Comparison of ENCODE assay signal across 8 mouse cellular contexts in genomic region chr1:119308719-119309365, GRCm38 (mm10).
DNase-seq lines count a peak whose midpoint lies in the region; ATAC-seq and TF ChIP-seq lines count a peak whose summit lies in the region.

No protein-coding gene starts in this region.

- peaks cover 7% of the 10 kb centered on the region; the same call in 1 of the 2 replicates for H3K27me3 ChIP-seq in hindbrain, embryonic 12.5 days

- WGBS in lung, adult 2 months: 50% methylated on average over 9 of the region's 9 CpGs
- WGBS in hindbrain, embryonic 12.5 days: 60% methylated on average over 9 of the region's 9 CpGs

- no peak for TF ChIP-seq CTCF in lung, adult 2 months (IDR thresholded peaks at IDR 0.05; ENCODE audit: insufficient read depth, low read length)

- DNase-seq in cerebellum, postnatal 36 days: no peak
- peak; percentile 32 to 33 for DNase-seq in lung, adult 18-20 months
- no peak for DNase-seq in lung, adult 2 months
- peak; percentile 43 for DNase-seq in mesoderm, embryonic 11.5 days (ENCODE audit: low read depth, low spot score)
- DNase-seq in kidney, postnatal 10 days: no peak
- DNase-seq in ovary, adult 18-20 months (ENCODE audit: low spot score): no peak

- no peaks in the 10 kb centered on the region for H3K36me3 ChIP-seq in hindbrain, embryonic 12.5 days

- no peak overlapping the region for H3K4me2 ChIP-seq in hindbrain, embryonic 12.5 days (replicated peaks)

- ATAC-seq in cerebellum, adult (ENCODE audit: insufficient number of reproducible peaks, low FRiP score, low TSS enrichment): 0 out of 2 replicates have a peak, but pooled peaks have one; percentile 26
- peak; percentile 27; the same call in 1 of the 2 replicates for ATAC-seq in hindbrain, embryonic 12.5 days (ENCODE audit: low FRiP score)

- no peak overlapping the region for H3K9ac ChIP-seq in hindbrain, embryonic 12.5 days

- no peaks in the 10 kb centered on the region for H3K9me3 ChIP-seq in hindbrain, embryonic 12.5 days (replicated peaks)

- H3K4me3 ChIP-seq in lung, adult 2 months (replicated peaks; ENCODE audit: extremely low read depth, low read depth, low read length): no peak overlapping the region
- no peak overlapping the region for H3K4me3 ChIP-seq in hindbrain, embryonic 12.5 days

- H3K4me1 ChIP-seq in lung, adult 2 months (ENCODE audit: control insufficient read depth, insufficient read depth, low read length): peaks cover 2% of the 10 kb centered on the region; the same call in 1 of the 2 replicates
- H3K4me1 ChIP-seq in hindbrain, embryonic 12.5 days: peaks cover 23% of the 10 kb centered on the region

- H3K27ac ChIP-seq in hindbrain, embryonic 12.5 days: no peak overlapping the region

- no peak for TF ChIP-seq POLR2A in lung, adult 2 months (IDR thresholded peaks at IDR 0.05; ENCODE audit: borderline replicate concordance, extremely low read depth, low read depth, low read length)

Comparison
In these comparisons a context has a peak if more than half of its experiments do, and no peak if none do; other contexts are left out.
1. DNase-seq: peak in lung, adult 18-20 months (2 of 2) and mesoderm, embryonic 11.5 days (single experiment); none in cerebellum, postnatal 36 days (0 of 2), lung, adult 2 months (single experiment), kidney, postnatal 10 days (single experiment) and ovary, adult 18-20 months (single experiment).